Mouse (Mus musculus): Measurements from ENCODE around the gene Iqcn. TPM values are rescaled to one million over a fixed set of nuclear protein-coding genes. Genes with fewer than 3 reads are reported as not detected.

Iqcn gene
- polyA plus RNA-seq, 1 experiment from 2014 or later = 0.04 TPM

GRCm38 (mm10) chr8:70696019-70696885 is 7.0 kb upstream of the Iqcn start:
- DNase-seq (peak; percentile 91), ATAC-seq (ENCODE audit: insufficient read depth) (peak; percentile 2; the same call in 1 of the 2 replicates)
- Histone ChIP-seq H3K4me1 (ENCODE audit: insufficient read depth) (peaks cover 33% of the 10 kb centered on the region), H3K9ac (peak overlapping the region; percentile 37), H3K4me3 (ENCODE audit: low read depth, low read length) (peak overlapping the region; percentile 14), H3K36me3 (ENCODE audit: insufficient read depth) (peaks cover 2% of the 10 kb centered on the region; the same call in 1 of the 2 replicates), H3K27ac (ENCODE audit: low read depth) (peak overlapping the region; percentile 95), H3K4me2 (peak overlapping the region; percentile 59), H3K27me3 (ENCODE audit: insufficient read depth, low read length) (no peaks in the 10 kb centered on the region), H3K9me3 (ENCODE audit: low read depth, low read length) (no peaks in the 10 kb centered on the region)
- WGBS = 3% methylated on average over 31 of the region's 31 CpGs
- TF ChIP-seq CTCF (IDR thresholded peaks at IDR 0.05; ENCODE audit: low read depth) = no peak

GRCm38 (mm10) chr8:70696946-70697345 is 6.3 kb upstream of the Iqcn start:
- Histone ChIP-seq H3K27ac (ENCODE audit: low read depth) (peak overlapping the region; percentile 95), H3K4me3 (ENCODE audit: low read depth, low read length) (peak overlapping the region; percentile 14), H3K4me1 (ENCODE audit: insufficient read depth) (peaks cover 28% of the 10 kb centered on the region), H3K36me3 (ENCODE audit: insufficient read depth) (peaks cover 8% of the 10 kb centered on the region; the same call in 1 of the 2 replicates), H3K9ac (peak overlapping the region; percentile 37; the same call in 1 of the 2 replicates), H3K9me3 (ENCODE audit: low read depth, low read length) (no peaks in the 10 kb centered on the region), H3K27me3 (ENCODE audit: insufficient read depth, low read length) (no peaks in the 10 kb centered on the region), H3K4me2 (peak overlapping the region; percentile 59)
- DNase-seq (no peak), ATAC-seq (ENCODE audit: insufficient read depth) (no peak)
- WGBS = 38% methylated on average over 4 of the region's 4 CpGs
- no peak for TF ChIP-seq CTCF (IDR thresholded peaks at IDR 0.05; ENCODE audit: low read depth)

GRCm38 (mm10) chr8:70697366-70698250 is 5.6 kb upstream of the Iqcn start:
- WGBS = 62% methylated on average over 12 of the region's 12 CpGs
- H3K9ac ChIP-seq = peak overlapping the region; percentile 55
- no peak for ATAC-seq (ENCODE audit: insufficient read depth)
- no peak for TF ChIP-seq CTCF (IDR thresholded peaks at IDR 0.05; ENCODE audit: low read depth)
- peaks cover 23% of the 10 kb centered on the region for H3K4me1 ChIP-seq (ENCODE audit: insufficient read depth)
- H3K27ac ChIP-seq (ENCODE audit: low read depth) = peak overlapping the region; percentile 95
- no peak for DNase-seq
- H3K36me3 ChIP-seq (ENCODE audit: insufficient read depth) = peaks cover 13% of the 10 kb centered on the region; the same call in 1 of the 2 replicates
- H3K27me3 ChIP-seq (ENCODE audit: insufficient read depth, low read length) = no peaks in the 10 kb centered on the region
- peak overlapping the region; percentile 97 for H3K4me3 ChIP-seq (ENCODE audit: low read depth, low read length)
- H3K9me3 ChIP-seq (ENCODE audit: low read depth, low read length) = no peaks in the 10 kb centered on the region
- peak overlapping the region; percentile 73 for H3K4me2 ChIP-seq

- DNase-seq = peak; percentile 100
- peak; percentile 28; the same call in 1 of the 2 replicates for TF ChIP-seq CTCF (IDR thresholded peaks at IDR 0.05; ENCODE audit: low read depth)
These were observed 4.7 kb upstream of the Iqcn start, which contains the start of gene Jund for GRCm38 (mm10) chr8:70698310-70699109. Gene Jund (plus strand): TSS chr8:70698949.

GRCm38 (mm10) chr8:70699116-70699833 is 4.0 kb upstream of the Iqcn start:
- Histone ChIP-seq H3K4me2 (peak overlapping the region; percentile 73), H3K4me3 (ENCODE audit: low read depth, low read length) (peak overlapping the region; percentile 97), H3K9me3 (ENCODE audit: low read depth, low read length) (no peaks in the 10 kb centered on the region), H3K36me3 (ENCODE audit: insufficient read depth) (peaks cover 18% of the 10 kb centered on the region), H3K4me1 (ENCODE audit: insufficient read depth) (peaks cover 23% of the 10 kb centered on the region), H3K9ac (peak overlapping the region; percentile 99), H3K27ac (ENCODE audit: low read depth) (peak overlapping the region; percentile 99), H3K27me3 (ENCODE audit: insufficient read depth, low read length) (no peaks in the 10 kb centered on the region)
- DNase-seq (no peak), ATAC-seq (ENCODE audit: insufficient read depth) (peak; percentile 6)
- WGBS = under 1% methylated on average over 85 of the region's 89 CpGs
- TF ChIP-seq CTCF (IDR thresholded peaks at IDR 0.05; ENCODE audit: low read depth) = 0 out of 2 replicates have a peak, but pooled peaks have one; percentile 16

More at GRCm38 (mm10) chr8:70698310-70699109, 4.7 kb upstream of the Iqcn start, which contains the start of gene Jund:
- H3K4me2 ChIP-seq = peak within 1 kb of the TSS; percentile 73
- ATAC-seq (ENCODE audit: insufficient read depth) = peak; percentile 84
- no peaks in the 10 kb centered on the region for H3K27me3 ChIP-seq (ENCODE audit: insufficient read depth, low read length)
- no peaks in the 10 kb centered on the region for H3K9me3 ChIP-seq (ENCODE audit: low read depth, low read length)
- peak within 1 kb of the TSS; percentile 99 for H3K27ac ChIP-seq (ENCODE audit: low read depth)
- peak within 1 kb of the TSS; percentile 97 for H3K4me3 ChIP-seq (ENCODE audit: low read depth, low read length)
- WGBS = under 1% methylated on average over 69 of the region's 69 CpGs
- peaks cover 16% of the 10 kb centered on the region; the same call in 1 of the 2 replicates for H3K36me3 ChIP-seq (ENCODE audit: insufficient read depth)
- H3K4me1 ChIP-seq (ENCODE audit: insufficient read depth) = peaks cover 23% of the 10 kb centered on the region
- peak within 1 kb of the TSS; percentile 99 for H3K9ac ChIP-seq
